Mouse (Mus musculus) lung, postnatal 36 days (tissue): Measurements from ENCODE around the gene Zwilch.

Experiments used
- DNase-seq: peaks from one replicate; pipeline ENCODE4 v3.0.0; 2022; ENCODE audit warnings: mixed read lengths

Zwilch gene

GRCm38 (mm10) chr9:64094083-64094482, 78.8 kb downstream of the Zwilch start:
- peak; percentile 94 for DNase-seq

- DNase-seq, result peak; percentile 92
Measured at GRCm38 (mm10) chr9:64089004-64089403, 83.9 kb downstream of the Zwilch start.

DNA sequence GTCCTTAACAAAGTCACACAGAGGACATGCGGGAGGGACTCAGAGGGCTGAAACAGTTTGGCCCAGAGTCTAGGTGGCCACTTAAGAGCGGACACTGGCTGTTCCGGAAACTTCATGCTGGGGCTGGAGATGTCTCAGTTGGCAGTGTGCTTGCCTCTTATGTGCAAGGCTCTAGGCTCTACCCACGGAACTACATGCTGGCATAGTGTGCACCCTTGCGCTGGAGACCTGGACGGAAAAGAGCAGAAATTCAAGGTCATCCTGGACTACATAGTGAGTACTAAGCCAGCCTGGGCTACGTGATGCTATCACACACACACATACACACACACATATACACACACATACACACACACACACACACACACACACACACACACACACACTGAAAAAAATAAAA, 84.6 kb downstream of the Zwilch start:
- peak; percentile 41 for DNase-seq

DNA sequence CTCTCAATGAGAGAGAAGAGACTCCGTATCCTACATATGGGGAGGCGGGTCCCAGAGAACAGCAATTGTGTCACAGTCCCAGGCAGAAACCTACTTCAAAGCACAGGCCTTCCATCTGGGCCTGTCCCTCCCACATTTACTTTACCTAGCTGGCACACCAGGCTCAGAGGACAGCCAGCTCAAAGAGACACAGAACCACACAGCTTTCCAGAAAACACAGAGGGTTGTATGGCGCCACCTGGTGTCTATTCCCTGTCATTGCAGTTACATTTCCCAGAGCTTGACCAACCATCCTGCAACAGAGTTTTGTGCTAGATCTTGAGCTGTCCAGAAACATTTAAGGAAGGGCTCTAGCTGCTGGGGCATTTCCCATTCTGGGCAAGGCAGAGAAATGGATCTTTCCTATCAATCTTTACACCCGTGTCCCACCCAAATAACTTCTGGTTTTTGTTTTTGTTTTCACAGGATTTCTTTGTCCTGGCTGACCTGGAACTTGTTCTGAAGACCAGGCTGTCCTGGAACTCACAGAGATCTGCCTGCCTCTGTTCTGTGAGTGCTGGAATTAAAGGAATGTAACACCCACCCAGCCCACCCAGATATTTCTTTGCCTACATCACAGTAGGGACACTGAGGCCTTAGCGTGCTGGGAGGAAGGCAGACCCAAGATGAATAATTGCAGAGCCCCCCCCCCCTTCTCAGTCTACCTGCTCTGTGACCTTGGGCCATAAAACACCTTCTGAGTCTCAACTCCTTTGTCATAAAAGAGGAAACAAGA, 85.3 kb downstream of the Zwilch start:
- DNase-seq, result peak; percentile 89
